ENCODE assay signal across 24 mouse cellular contexts in genomic region chr1:105555192-105555718, GRCm38 (mm10).
DNase-seq lines count a peak whose midpoint lies in the region; ATAC-seq and TF ChIP-seq lines count a peak whose summit lies in the region.
"Had no signal": no experiment of that assay in that cellular context is flagged by ENCODE, and none has a peak within 500 bp of the region (broad histone marks: within the 10 kb centered on the region; RNA-seq: fewer than 3 reads in every experiment).

No protein-coding gene starts in this region.

- TF ChIP-seq CTCF in left cerebral cortex, adult 2 months (IDR thresholded peaks at IDR 0.05), result no peak

- no peak; the same call in 1 of the 2 replicates for ATAC-seq in hindbrain, embryonic 11.5 days (ENCODE audit: low FRiP score)
- no peak for ATAC-seq in hindbrain, embryonic 16.5 days
- ATAC-seq in neural tube, embryonic 11.5 days (ENCODE audit: insufficient read depth, low FRiP score, low TSS enrichment), result no peak
- ATAC-seq: forebrain, embryonic 16.5 days had no signal

- 62% methylated on average over 1 of the region's 1 CpGs for WGBS in hindbrain, embryonic 11.5 days
- WGBS in hindbrain, embryonic 16.5 days, result 76% methylated on average over 1 of the region's 1 CpGs
- 17% methylated on average over 1 of the region's 1 CpGs for WGBS in neural tube, embryonic 11.5 days

- H3K9me3 ChIP-seq in hindbrain, embryonic 11.5 days (ENCODE audit: control insufficient read depth, low read length), result no peaks in the 10 kb centered on the region
- H3K9me3 ChIP-seq in hindbrain, embryonic 16.5 days (ENCODE audit: control insufficient read depth, low read length), result no peaks in the 10 kb centered on the region
- no peaks in the 10 kb centered on the region for H3K9me3 ChIP-seq in neural tube, embryonic 11.5 days (ENCODE audit: control insufficient read depth, low read length)
- H3K9me3 ChIP-seq: heart, embryonic 13.5 days; limb, embryonic 12.5 days; liver, embryonic 15.5 days; lung, embryonic 15.5 days had no signal

- H3K9ac ChIP-seq in hindbrain, embryonic 11.5 days (ENCODE audit: low read depth, low read length), result no peak overlapping the region
- H3K9ac ChIP-seq in hindbrain, embryonic 16.5 days (ENCODE audit: low read depth, low read length), result no peak overlapping the region
- no peak overlapping the region for H3K9ac ChIP-seq in neural tube, embryonic 11.5 days (ENCODE audit: low read length)
- H3K9ac ChIP-seq: heart, embryonic 13.5 days; limb, embryonic 12.5 days; liver, embryonic 15.5 days; lung, embryonic 15.5 days had no signal

- no peaks in the 10 kb centered on the region for H3K36me3 ChIP-seq in hindbrain, embryonic 11.5 days (ENCODE audit: control insufficient read depth, insufficient read depth, low read length)
- H3K36me3 ChIP-seq in hindbrain, embryonic 16.5 days (ENCODE audit: control insufficient read depth, insufficient read depth, low read length), result no peaks in the 10 kb centered on the region
- no peaks in the 10 kb centered on the region for H3K36me3 ChIP-seq in neural tube, embryonic 11.5 days (ENCODE audit: control insufficient read depth, insufficient read depth, low read length)
- H3K36me3 ChIP-seq: limb, embryonic 12.5 days; liver, embryonic 15.5 days; lung, embryonic 15.5 days had no signal

- DNase-seq in hindbrain, embryonic 11.5 days (ENCODE audit: low spot score), result peak; percentile 1
- DNase-seq in 416B (ENCODE audit: low read depth), result peak; percentile 77
- DNase-seq in embryo, embryonic 10 days (ENCODE audit: low spot score), result peak; percentile 38
- DNase-seq in neural tube, embryonic 11.5 days (ENCODE audit: low spot score), result peak; percentile 18
- DNase-seq in cerebellum, postnatal 10 days, result no peak
- DNase-seq in left cerebral cortex, adult 2 months (ENCODE audit: extremely low spot score in 1 of 2, low spot score in 2 of 2), result no peak
- DNase-seq in gastrocnemius, adult 18-20 months (ENCODE audit: low spot score), result no peak
- DNase-seq: adrenal gland, postnatal 25 days; cerebellum, adult 18-20 months; cerebellum, postnatal 14 days; gastrocnemius, postnatal 10 days; heart, postnatal 10 days; retina, postnatal 1 day; right cerebral cortex, postnatal 14 days had no signal

- no peak overlapping the region for H3K27ac ChIP-seq in hindbrain, embryonic 11.5 days (ENCODE audit: low read depth, low read length)
- H3K27ac ChIP-seq in hindbrain, embryonic 16.5 days (ENCODE audit: low read depth, low read length), result no peak overlapping the region
- H3K27ac ChIP-seq in neural tube, embryonic 11.5 days (ENCODE audit: low read depth, low read length), result no peak overlapping the region
- H3K27ac ChIP-seq in left cerebral cortex, adult 2 months, result no peak overlapping the region
- H3K27ac ChIP-seq: heart, embryonic 13.5 days; kidney, postnatal 0 days; limb, embryonic 12.5 days; liver, embryonic 15.5 days; lung, embryonic 15.5 days had no signal

- intact Hi-C loops in left cerebral cortex, adult 2 months (cut with DNase I), result no loop called here

- H3K27me3 ChIP-seq in hindbrain, embryonic 11.5 days (ENCODE audit: control insufficient read depth, insufficient read depth, low read length), result no peaks in the 10 kb centered on the region
- H3K27me3 ChIP-seq in hindbrain, embryonic 16.5 days (replicated peaks; ENCODE audit: control insufficient read depth, insufficient read depth, low read length), result no peaks in the 10 kb centered on the region
- H3K27me3 ChIP-seq in neural tube, embryonic 11.5 days (ENCODE audit: control insufficient read depth, insufficient read depth, low read length), result no peaks in the 10 kb centered on the region
- H3K27me3 ChIP-seq: heart, embryonic 13.5 days; limb, embryonic 12.5 days; liver, embryonic 15.5 days; lung, embryonic 15.5 days had no signal

- H3K4me2 ChIP-seq in hindbrain, embryonic 11.5 days (replicated peaks; ENCODE audit: low read depth, low read length), result no peak overlapping the region
- H3K4me2 ChIP-seq in hindbrain, embryonic 16.5 days (ENCODE audit: low read length), result no peak overlapping the region
- H3K4me2 ChIP-seq in neural tube, embryonic 11.5 days (ENCODE audit: low read depth), result no peak overlapping the region
- H3K4me2 ChIP-seq: heart, embryonic 13.5 days; limb, embryonic 12.5 days; liver, embryonic 15.5 days; lung, embryonic 15.5 days; midbrain, embryonic 11.5 days had no signal

- H3K4me3 ChIP-seq in hindbrain, embryonic 11.5 days (ENCODE audit: low read depth, low read length), result no peak overlapping the region
- no peak overlapping the region for H3K4me3 ChIP-seq in hindbrain, embryonic 16.5 days (ENCODE audit: low read length)
- no peak overlapping the region for H3K4me3 ChIP-seq in neural tube, embryonic 11.5 days (ENCODE audit: low read depth, low read length)
- no peak overlapping the region for H3K4me3 ChIP-seq in left cerebral cortex, adult 2 months
- H3K4me3 ChIP-seq: erythroblast, embryonic 14.5 days; heart, embryonic 13.5 days; limb, embryonic 12.5 days; liver, embryonic 15.5 days; lung, embryonic 15.5 days; myocyte had no signal

- no peaks in the 10 kb centered on the region for H3K4me1 ChIP-seq in hindbrain, embryonic 11.5 days (replicated peaks; ENCODE audit: control insufficient read depth, insufficient read depth, low read length)
- no peaks in the 10 kb centered on the region for H3K4me1 ChIP-seq in hindbrain, embryonic 16.5 days (ENCODE audit: control insufficient read depth, insufficient read depth, low read depth, low read length)
- no peaks in the 10 kb centered on the region for H3K4me1 ChIP-seq in neural tube, embryonic 11.5 days (ENCODE audit: control insufficient read depth, insufficient read depth, low read length)
- H3K4me1 ChIP-seq: heart, embryonic 13.5 days; liver, embryonic 15.5 days; lung, embryonic 15.5 days had no signal

Comparison
In these comparisons a context has a peak if more than half of its experiments do, and no peak if none do; other contexts are left out.
1. DNase-seq: peak in hindbrain, embryonic 11.5 days (single experiment), 416B (single experiment), embryo, embryonic 10 days (single experiment) and neural tube, embryonic 11.5 days (single experiment); none in cerebellum, postnatal 10 days (0 of 2), left cerebral cortex, adult 2 months (0 of 2) and gastrocnemius, adult 18-20 months (single experiment).